Mouse (Mus musculus): ENCODE measurements at regions not wholly inside any gene's neighbourhood (a gene's known extent, or its start where the extent isn't known, plus 50 kb on each side); places are given as distances from the start of the nearest gene placed in this dataset.
"Not testable (repeated sequence)": the region's sequence is repeated elsewhere in the genome, so short reads cannot be mapped to it uniquely, and the experiment has no call there.

DNA sequence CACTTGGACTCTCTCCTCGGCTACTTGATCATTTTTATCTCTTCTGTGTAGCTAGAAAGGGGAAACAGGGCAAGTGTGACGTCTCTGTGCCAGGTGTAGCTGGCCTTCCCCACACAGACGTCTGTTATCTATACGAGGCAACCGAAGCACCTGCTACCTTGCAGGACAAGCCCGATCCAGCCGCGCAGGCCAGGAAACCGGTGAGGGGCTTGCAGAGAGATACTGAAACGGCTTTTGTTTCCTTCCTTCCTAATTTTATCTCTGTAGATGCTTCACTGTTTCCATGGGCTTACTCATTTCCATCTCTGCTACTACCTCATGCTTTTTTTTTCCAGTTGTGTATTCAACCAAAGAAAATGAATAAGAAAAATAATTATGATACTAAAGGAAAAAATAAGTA is 472.7 kb upstream of the Smim15 start:
- DNase-seq (ENCODE audit: low read depth): no peak

DNA sequence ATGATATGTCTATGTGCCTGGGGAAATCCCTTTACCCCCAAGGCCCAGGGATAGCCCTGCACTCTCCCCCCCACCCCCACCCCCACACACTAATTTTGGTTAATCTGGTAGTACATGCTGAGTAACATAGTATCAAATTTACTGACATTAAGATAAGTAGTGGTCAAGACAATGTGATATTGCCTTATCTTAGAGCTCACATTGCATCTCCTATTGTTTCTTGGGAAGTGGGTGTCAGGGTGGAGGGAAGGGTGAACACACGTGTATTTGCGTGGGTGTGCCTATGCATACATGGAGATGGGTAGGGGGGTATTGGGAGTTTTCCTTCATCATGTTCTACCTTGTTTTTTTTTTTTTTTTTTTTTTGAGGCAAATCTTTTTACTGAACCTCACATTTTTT is 474.8 kb upstream of the Smim15 start:
- no peak for DNase-seq (ENCODE audit: low read depth)
- TF ChIP-seq POLR2A (IDR thresholded peaks at IDR 0.05; ENCODE audit: borderline replicate concordance, extremely low read depth, insufficient read depth, insufficient read length, poor library complexity, severe bottlenecking) (no peak), CTCF (IDR thresholded peaks at IDR 0.05; ENCODE audit: borderline replicate concordance, extremely low read depth, insufficient read depth, insufficient read length) (no peak)

More for the DNA sequence above, 472.7 kb upstream of the Smim15 start:
- no peak for TF ChIP-seq POLR2A (IDR thresholded peaks at IDR 0.05; ENCODE audit: borderline replicate concordance, extremely low read depth, insufficient read depth, insufficient read length, poor library complexity, severe bottlenecking)
- no peak for TF ChIP-seq CTCF (IDR thresholded peaks at IDR 0.05; ENCODE audit: borderline replicate concordance, extremely low read depth, insufficient read depth, insufficient read length)

DNA sequence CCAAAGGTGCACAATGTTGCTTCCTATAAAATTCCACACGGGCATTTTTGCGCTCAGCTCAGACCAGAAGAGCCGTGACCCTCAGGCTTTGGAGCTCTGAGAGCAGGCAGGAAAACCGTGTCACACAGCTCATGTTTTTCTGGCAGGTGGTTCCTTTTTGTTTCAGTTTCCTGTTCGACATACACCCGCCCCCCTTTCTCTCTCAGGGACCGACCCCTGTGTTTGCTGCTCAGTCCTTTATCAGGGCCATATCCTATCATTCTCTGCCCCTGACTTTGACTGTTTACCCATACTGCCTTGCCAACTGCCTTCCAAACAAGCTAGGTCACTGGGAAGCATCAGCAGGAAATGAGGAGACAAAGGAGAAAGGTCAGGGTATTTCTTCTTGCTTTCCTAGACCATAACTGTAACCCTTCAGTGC is 475.5 kb upstream of the Smim15 start:
- no peak for TF ChIP-seq POLR2A (IDR thresholded peaks at IDR 0.05; ENCODE audit: borderline replicate concordance, extremely low read depth, insufficient read depth, insufficient read length, poor library complexity, severe bottlenecking)
- TF ChIP-seq CTCF (IDR thresholded peaks at IDR 0.05; ENCODE audit: borderline replicate concordance, extremely low read depth, insufficient read depth, insufficient read length): no peak
- no peak for DNase-seq (ENCODE audit: low read depth)

DNA sequence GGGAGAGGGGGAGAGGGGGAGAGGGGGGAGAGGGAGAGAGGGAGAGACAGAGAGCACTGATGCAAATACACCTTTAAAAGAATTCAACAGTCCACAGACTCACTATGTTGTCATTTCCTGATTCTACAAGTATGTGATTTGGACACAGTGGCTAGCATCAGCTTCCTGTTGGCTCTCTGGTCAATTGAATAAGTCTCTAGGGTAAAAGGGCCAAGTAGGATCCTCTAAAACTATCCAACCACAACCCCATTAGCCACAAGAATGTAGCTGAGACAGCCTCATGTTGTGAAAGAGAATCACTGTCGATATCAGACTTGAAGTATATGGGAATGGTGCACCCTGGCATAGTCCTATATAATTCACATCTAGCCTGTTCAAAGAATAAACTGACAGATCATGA is 481.8 kb upstream of the Smim15 start:
- no peak for DNase-seq (ENCODE audit: low read depth)
- TF ChIP-seq CTCF (IDR thresholded peaks at IDR 0.05; ENCODE audit: borderline replicate concordance, extremely low read depth, insufficient read depth, insufficient read length): no peak
- TF ChIP-seq POLR2A (IDR thresholded peaks at IDR 0.05; ENCODE audit: borderline replicate concordance, extremely low read depth, insufficient read depth, insufficient read length, poor library complexity, severe bottlenecking): no peak

DNA sequence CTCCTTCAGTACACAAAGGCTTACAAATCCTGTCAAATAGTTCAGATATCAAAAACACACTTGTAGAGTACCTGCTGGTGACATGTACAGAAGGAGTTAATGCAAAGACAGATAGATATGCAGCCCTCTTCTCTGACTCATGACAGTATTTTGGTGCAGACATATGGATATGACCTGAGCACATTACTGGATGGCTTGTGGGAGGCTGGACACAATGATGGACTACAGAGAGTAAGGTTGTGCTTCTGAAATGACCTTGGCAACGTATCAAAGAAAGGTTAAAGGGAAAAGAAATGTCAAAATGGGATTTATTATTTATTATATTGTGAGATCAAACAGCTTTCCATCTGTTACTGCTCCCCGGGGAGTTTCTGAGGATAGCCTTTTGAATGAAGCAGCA is 482.7 kb upstream of the Smim15 start:
- no peak for DNase-seq (ENCODE audit: low read depth)
- no peak for TF ChIP-seq POLR2A (IDR thresholded peaks at IDR 0.05; ENCODE audit: borderline replicate concordance, extremely low read depth, insufficient read depth, insufficient read length, poor library complexity, severe bottlenecking)

DNA sequence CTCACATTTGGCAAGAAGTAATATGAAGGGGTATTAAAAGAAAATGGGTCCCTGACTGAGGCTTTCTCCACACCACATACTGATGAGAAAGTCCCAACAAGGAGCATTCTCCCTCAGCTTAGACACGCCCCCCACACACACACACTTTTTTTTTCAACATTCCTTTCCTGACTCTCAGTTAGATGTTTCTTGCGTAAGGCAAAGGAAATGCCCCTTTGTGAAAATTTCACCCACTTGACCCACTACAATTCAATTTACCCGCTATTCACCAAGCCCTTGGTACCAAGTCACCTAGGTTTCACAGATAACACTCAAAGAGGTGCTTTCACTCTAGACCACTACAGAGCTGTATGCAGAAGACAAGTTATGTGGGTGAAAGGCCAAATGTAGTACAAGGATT is 488.3 kb upstream of the Smim15 start:
- TF ChIP-seq POLR2A (IDR thresholded peaks at IDR 0.05; ENCODE audit: borderline replicate concordance, extremely low read depth, insufficient read depth, insufficient read length, poor library complexity, severe bottlenecking) (no peak), CTCF (IDR thresholded peaks at IDR 0.05; ENCODE audit: borderline replicate concordance, extremely low read depth, insufficient read depth, insufficient read length) (no peak)
- DNase-seq (ENCODE audit: low read depth): no peak

DNA sequence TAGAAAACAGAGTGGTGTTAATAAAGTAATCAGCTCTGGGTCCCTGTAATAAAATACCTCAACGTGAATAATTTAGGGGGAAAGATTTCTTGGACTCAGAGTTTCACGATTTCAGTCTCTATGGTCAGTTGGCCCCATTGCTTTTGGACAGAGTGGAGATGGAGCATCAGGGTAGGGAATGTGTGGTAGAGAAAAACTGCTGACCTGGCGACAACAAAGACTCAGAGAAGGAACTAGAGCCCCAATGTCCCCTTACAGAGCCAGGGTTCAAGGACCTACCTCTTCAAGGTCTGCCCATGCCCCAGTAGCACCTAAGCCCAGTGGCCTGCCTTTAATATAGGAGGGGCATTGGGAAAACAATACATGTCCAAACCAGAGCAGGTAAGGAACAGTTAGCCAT is 490.2 kb upstream of the Smim15 start:
- no peak for TF ChIP-seq CTCF (IDR thresholded peaks at IDR 0.05; ENCODE audit: borderline replicate concordance, extremely low read depth, insufficient read depth, insufficient read length)
- TF ChIP-seq POLR2A (IDR thresholded peaks at IDR 0.05; ENCODE audit: borderline replicate concordance, extremely low read depth, insufficient read depth, insufficient read length, poor library complexity, severe bottlenecking): no peak
- DNase-seq (ENCODE audit: low read depth): no peak

DNA sequence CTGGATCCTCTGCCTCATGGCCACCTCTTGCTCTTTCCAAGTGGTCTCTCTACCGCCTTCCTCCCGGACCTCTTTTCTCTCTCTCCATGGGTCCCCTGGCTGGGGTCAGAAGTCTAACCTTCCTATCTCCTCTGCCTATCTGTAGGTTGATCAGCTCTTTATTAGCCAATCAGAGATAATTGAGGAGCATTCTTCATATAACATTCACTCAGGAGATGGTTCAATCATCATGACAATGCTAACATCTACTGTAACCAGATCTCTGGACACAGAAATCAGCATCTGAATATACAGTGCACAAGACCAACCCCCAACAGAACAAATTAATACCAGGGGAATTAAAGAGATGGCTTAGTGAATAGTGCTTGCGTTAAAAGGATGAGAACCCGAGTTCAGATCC is 492.1 kb upstream of the Smim15 start:
- TF ChIP-seq CTCF (IDR thresholded peaks at IDR 0.05; ENCODE audit: borderline replicate concordance, extremely low read depth, insufficient read depth, insufficient read length) (no peak), POLR2A (IDR thresholded peaks at IDR 0.05; ENCODE audit: borderline replicate concordance, extremely low read depth, insufficient read depth, insufficient read length, poor library complexity, severe bottlenecking) (no peak)
- DNase-seq (ENCODE audit: low read depth): no peak

DNA sequence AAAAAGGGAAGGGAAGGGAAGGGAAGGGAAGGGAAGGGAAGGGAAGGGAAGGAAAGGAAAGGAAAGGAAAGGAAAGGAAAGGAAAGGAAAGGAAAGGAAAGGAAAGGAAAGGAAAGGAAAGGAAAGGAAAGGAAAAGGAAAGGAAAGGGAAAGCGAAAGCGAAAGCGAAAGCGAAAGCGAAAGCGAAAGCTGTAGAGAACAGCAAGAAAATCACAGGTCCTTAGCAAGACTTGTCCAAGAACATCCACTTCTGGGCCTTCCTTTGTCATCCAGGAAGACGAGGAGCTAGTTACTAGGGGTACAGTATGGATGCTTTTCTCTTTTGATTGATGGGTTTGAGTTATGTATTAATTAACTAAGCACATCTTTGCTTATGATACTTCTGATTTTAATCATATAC is 494.3 kb upstream of the Smim15 start:
- not testable (repeated sequence) for DNase-seq (ENCODE audit: low read depth)

DNA sequence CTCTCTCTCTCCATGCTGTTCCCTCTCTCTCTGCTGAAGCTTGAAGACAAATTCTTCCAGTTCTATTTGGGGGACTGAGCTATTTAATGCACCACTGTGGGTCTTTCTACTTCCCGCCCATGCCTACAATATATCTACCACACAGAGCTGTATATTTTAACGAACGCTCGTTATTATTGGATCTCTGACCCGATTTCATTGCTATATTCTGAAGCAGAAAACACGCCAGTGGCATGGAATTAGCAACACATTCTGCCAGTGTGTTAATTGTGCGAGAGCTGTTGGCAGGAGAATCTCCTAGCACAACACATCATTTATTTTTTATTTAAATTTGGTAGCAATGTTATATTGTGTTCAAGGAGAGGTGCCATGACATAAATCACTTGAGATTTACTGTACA is 497.2 kb upstream of the Smim15 start:
- TF ChIP-seq POLR2A (IDR thresholded peaks at IDR 0.05; ENCODE audit: borderline replicate concordance, extremely low read depth, insufficient read depth, insufficient read length, poor library complexity, severe bottlenecking): no peak
- TF ChIP-seq CTCF (IDR thresholded peaks at IDR 0.05; ENCODE audit: borderline replicate concordance, extremely low read depth, insufficient read depth, insufficient read length): no peak
- peak; percentile 86 for DNase-seq (ENCODE audit: low read depth)

DNA sequence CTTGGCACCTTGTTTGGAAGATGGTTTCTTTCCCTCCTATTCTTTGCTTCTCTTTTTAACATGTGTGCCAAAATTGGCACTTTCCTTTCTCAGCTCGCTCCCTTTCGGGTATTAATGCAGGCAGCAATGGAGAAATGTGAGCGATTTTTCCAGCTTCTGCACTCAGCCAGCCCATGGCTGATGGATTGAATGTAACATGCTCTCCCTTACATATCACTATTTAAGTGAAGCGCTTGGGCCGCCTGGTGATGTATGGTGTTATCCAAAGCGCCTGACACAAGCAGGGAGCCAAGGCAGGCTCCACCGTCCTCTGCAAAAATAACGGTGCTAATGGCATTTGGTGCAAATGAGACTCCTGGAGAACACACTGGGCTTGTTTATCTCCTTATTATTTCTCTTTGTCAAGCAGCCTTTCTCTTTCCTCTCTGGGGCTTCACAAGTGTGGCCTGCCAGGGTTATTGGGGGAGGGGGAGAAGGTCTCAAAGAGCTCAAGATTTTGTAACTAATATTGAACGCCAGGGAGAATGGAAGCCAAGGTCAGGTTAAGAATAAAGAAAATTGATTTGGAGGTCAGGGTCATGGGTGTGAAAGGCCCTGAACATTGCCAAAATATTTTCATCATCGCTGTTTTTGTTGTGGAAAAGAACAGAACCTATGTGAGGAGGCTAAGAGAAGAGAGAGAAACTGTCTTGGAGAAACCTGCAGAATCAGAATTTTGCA is 497.9 kb upstream of the Smim15 start:
- DNase-seq (ENCODE audit: low read depth): peak; percentile 83
- TF ChIP-seq POLR2A (IDR thresholded peaks at IDR 0.05; ENCODE audit: borderline replicate concordance, extremely low read depth, insufficient read depth, insufficient read length, poor library complexity, severe bottlenecking) (no peak), CTCF (IDR thresholded peaks at IDR 0.05; ENCODE audit: borderline replicate concordance, extremely low read depth, insufficient read depth, insufficient read length) (no peak)

DNA sequence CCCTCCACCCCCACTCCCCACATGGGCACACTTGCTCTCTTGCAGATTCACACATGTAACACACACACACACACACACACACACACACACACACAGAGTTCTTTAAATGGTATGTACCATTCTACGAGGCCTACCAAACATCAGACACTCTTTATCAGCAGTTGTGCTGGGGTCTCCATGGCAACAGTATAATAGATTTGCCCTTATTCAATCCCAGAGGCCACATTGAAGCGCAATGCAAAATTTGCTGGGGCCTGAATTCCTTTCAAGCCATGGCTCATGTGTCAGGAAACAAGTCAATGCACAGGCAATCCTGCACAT is 502.7 kb upstream of the Smim15 start:
- DNase-seq (ENCODE audit: low read depth): peak; percentile 95
- TF ChIP-seq POLR2A (IDR thresholded peaks at IDR 0.05; ENCODE audit: borderline replicate concordance, extremely low read depth, insufficient read depth, insufficient read length, poor library complexity, severe bottlenecking): no peak
- no peak for TF ChIP-seq CTCF (IDR thresholded peaks at IDR 0.05; ENCODE audit: borderline replicate concordance, extremely low read depth, insufficient read depth, insufficient read length)

All from brain, embryonic 14.5 days (tissue).